Mouse (Mus musculus) embryo, embryonic 11.5 days (tissue): ENCODE results near the gene Gh.

Experiments used
- DNase-seq: peaks from one replicate; pipeline ENCODE4 v3.0.0-alpha.2; 2012; ENCODE audit warnings: low read depth, low spot score

Gh gene

GRCm38 (mm10) chr11:106310123-106310522, 8.5 kb upstream of the Gh start:
- DNase-seq: no peak

GRCm38 (mm10) chr11:106308162-106308561, 6.5 kb upstream of the Gh start:
- no peak for DNase-seq

GRCm38 (mm10) chr11:106307432-106307831, 5.8 kb upstream of the Gh start:
- DNase-seq: no peak

- DNase-seq: no peak
Observed at GRCm38 (mm10) chr11:106306758-106307157, 5.1 kb upstream of the Gh start.

- no peak for DNase-seq
Observed at GRCm38 (mm10) chr11:106306065-106306385, 4.4 kb upstream of the Gh start.

GRCm38 (mm10) chr11:106305348-106306064, 3.8 kb upstream of the Gh start:
- no peak for DNase-seq

- peak; percentile 49 for DNase-seq
Observed at GRCm38 (mm10) chr11:106302634-106303033, 969 bp upstream of the Gh start.

- DNase-seq: no peak
Observed at GRCm38 (mm10) chr11:106291861-106292260, 9.8 kb downstream of the Gh start.

- no peak for DNase-seq
Observed at GRCm38 (mm10) chr11:106290376-106290775, 11.3 kb downstream of the Gh start.

GRCm38 (mm10) chr11:106289369-106289768, 12.3 kb downstream of the Gh start:
- no peak for DNase-seq

GRCm38 (mm10) chr11:106286987-106287386, 14.7 kb downstream of the Gh start:
- no peak for DNase-seq

- DNase-seq: no peak
Observed at GRCm38 (mm10) chr11:106286206-106286605, 15.5 kb downstream of the Gh start.

- no peak for DNase-seq
Observed at GRCm38 (mm10) chr11:106284126-106284525, 17.5 kb downstream of the Gh start.

GRCm38 (mm10) chr11:106283371-106283770, 18.3 kb downstream of the Gh start:
- no peak for DNase-seq

GRCm38 (mm10) chr11:106282452-106282851, 19.2 kb downstream of the Gh start:
- no peak for DNase-seq

GRCm38 (mm10) chr11:106276454-106276853, 25.2 kb downstream of the Gh start, which contains the start of gene Tcam1:
TSS of gene Tcam1 (plus strand) at chr11:106276672.
- DNase-seq: peak; percentile 88

- DNase-seq: no peak
Observed at GRCm38 (mm10) chr11:106274971-106275411, 26.7 kb downstream of the Gh start.

GRCm38 (mm10) chr11:106274374-106274773, 27.3 kb downstream of the Gh start:
- DNase-seq: no peak

- DNase-seq: no peak
Observed at GRCm38 (mm10) chr11:106273811-106274210, 27.9 kb downstream of the Gh start.

GRCm38 (mm10) chr11:106273311-106273684, 28.4 kb downstream of the Gh start:
- DNase-seq: no peak

- DNase-seq: peak; percentile 98
Observed at GRCm38 (mm10) chr11:106272644-106273310, 28.9 kb downstream of the Gh start, which contains the start of gene Smarcd2. TSS of gene Smarcd2 (minus strand) at chr11:106272972.

- DNase-seq: no peak
Observed at GRCm38 (mm10) chr11:106271794-106272643, 29.6 kb downstream of the Gh start.
